Mouse (Mus musculus): ENCODE measurements around the gene Gatad2a. TPM values are rescaled to one million over a fixed set of nuclear protein-coding genes. Genes with fewer than 3 reads are reported as not detected.

Gatad2a gene
- polyA plus RNA-seq, 1 experiment from 2014 or later = 81.7 TPM

- WGBS = 60% methylated on average over 11 of the region's 11 CpGs
- Histone ChIP-seq H3K4me1 (replicated peaks; ENCODE audit: control insufficient read depth, insufficient read depth, low read length) (no peaks in the 10 kb centered on the region; the same call in 1 of the 2 replicates), H3K9ac (ENCODE audit: low read length) (no peak overlapping the region), H3K27ac (ENCODE audit: low read depth, low read length) (peak overlapping the region; percentile 58; the same call in 1 of the 2 replicates), H3K4me3 (ENCODE audit: low read depth, low read length) (no peak overlapping the region), H3K27me3 (ENCODE audit: control insufficient read depth, insufficient read depth, low read length) (no peaks in the 10 kb centered on the region), H3K36me3 (ENCODE audit: control insufficient read depth, insufficient read depth, low read length) (peaks cover 5% of the 10 kb centered on the region; the same call in 1 of the 2 replicates), H3K9me3 (ENCODE audit: control insufficient read depth, low read length) (no peaks in the 10 kb centered on the region), H3K4me2 (ENCODE audit: low read depth, low read length, severe bottlenecking) (no peak overlapping the region)
- DNase-seq (ENCODE audit: low spot score) (no peak), ATAC-seq (replicated peaks; ENCODE audit: low FRiP score) (peak; percentile 53)
Observed at GRCm38 (mm10) chr8:69919876-69920662, 76.1 kb downstream of the Gatad2a start.

GRCm38 (mm10) chr8:69919010-69919409 lies 77.2 kb downstream of the Gatad2a start:
- H3K4me3 ChIP-seq (ENCODE audit: low read depth, low read length) = no peak overlapping the region
- peaks cover 7% of the 10 kb centered on the region; the same call in 1 of the 2 replicates for H3K36me3 ChIP-seq (ENCODE audit: control insufficient read depth, insufficient read depth, low read length)
- DNase-seq (ENCODE audit: low spot score) (peak; percentile 82), ATAC-seq (replicated peaks; ENCODE audit: low FRiP score) (peak; percentile 47)
- no peaks in the 10 kb centered on the region for H3K9me3 ChIP-seq (ENCODE audit: control insufficient read depth, low read length)
- H3K27me3 ChIP-seq (ENCODE audit: control insufficient read depth, insufficient read depth, low read length) = no peaks in the 10 kb centered on the region
- WGBS = 78% methylated on average over 1 of the region's 1 CpGs
- H3K9ac ChIP-seq (ENCODE audit: low read length) = no peak overlapping the region
- H3K4me2 ChIP-seq (ENCODE audit: low read depth, low read length, severe bottlenecking) = no peak overlapping the region
- H3K27ac ChIP-seq (ENCODE audit: low read depth, low read length) = no peak overlapping the region
- H3K4me1 ChIP-seq (replicated peaks; ENCODE audit: control insufficient read depth, insufficient read depth, low read length) = no peaks in the 10 kb centered on the region; the same call in 1 of the 2 replicates

GRCm38 (mm10) chr8:69918506-69918905 lies 77.7 kb downstream of the Gatad2a start:
- DNase-seq (ENCODE audit: low spot score) (no peak), ATAC-seq (replicated peaks; ENCODE audit: low FRiP score) (peak; percentile 14; the same call in 1 of the 2 replicates)
- no peak overlapping the region for H3K9ac ChIP-seq (ENCODE audit: low read length)
- no peaks in the 10 kb centered on the region; the same call in 1 of the 2 replicates for H3K4me1 ChIP-seq (replicated peaks; ENCODE audit: control insufficient read depth, insufficient read depth, low read length)
- H3K27me3 ChIP-seq (ENCODE audit: control insufficient read depth, insufficient read depth, low read length) = no peaks in the 10 kb centered on the region
- peaks cover 7% of the 10 kb centered on the region; the same call in 1 of the 2 replicates for H3K36me3 ChIP-seq (ENCODE audit: control insufficient read depth, insufficient read depth, low read length)
- H3K27ac ChIP-seq (ENCODE audit: low read depth, low read length) = no peak overlapping the region
- H3K4me2 ChIP-seq (ENCODE audit: low read depth, low read length, severe bottlenecking) = no peak overlapping the region
- H3K4me3 ChIP-seq (ENCODE audit: low read depth, low read length) = no peak overlapping the region
- H3K9me3 ChIP-seq (ENCODE audit: control insufficient read depth, low read length) = no peaks in the 10 kb centered on the region

DNA sequence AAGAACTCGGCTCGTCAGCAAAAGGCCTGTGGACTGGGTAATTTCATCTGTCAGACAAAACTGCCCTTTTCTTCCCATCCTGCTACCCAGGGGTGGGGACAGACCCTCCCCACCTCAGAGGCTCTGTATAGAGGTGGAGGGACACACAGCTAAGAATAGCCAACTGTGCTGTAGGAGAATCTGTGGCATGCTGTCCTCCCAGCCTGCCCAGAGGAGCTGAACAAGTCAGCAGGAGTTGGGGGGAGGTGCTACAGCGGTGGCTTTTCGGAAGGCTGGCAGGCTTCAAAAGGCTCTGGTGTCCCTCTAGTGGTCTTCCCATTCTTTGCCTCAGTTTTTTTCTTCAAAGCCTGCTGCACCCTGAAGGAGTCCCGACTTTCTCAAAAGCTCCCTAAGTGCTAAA lies 80.4 kb downstream of the Gatad2a start:
- Histone ChIP-seq H3K9me3 (ENCODE audit: control insufficient read depth, low read length) (no peaks in the 10 kb centered on the region), H3K36me3 (ENCODE audit: control insufficient read depth, insufficient read depth, low read length) (peaks cover 12% of the 10 kb centered on the region; the same call in 1 of the 2 replicates), H3K4me2 (ENCODE audit: low read depth, low read length, severe bottlenecking) (no peak overlapping the region), H3K9ac (ENCODE audit: low read length) (no peak overlapping the region), H3K27ac (ENCODE audit: low read depth, low read length) (no peak overlapping the region), H3K4me1 (replicated peaks; ENCODE audit: control insufficient read depth, insufficient read depth, low read length) (no peaks in the 10 kb centered on the region; the same call in 1 of the 2 replicates), H3K27me3 (ENCODE audit: control insufficient read depth, insufficient read depth, low read length) (no peaks in the 10 kb centered on the region), H3K4me3 (ENCODE audit: low read depth, low read length) (no peak overlapping the region)
- 45% methylated on average over 5 of the region's 5 CpGs for WGBS
- DNase-seq (ENCODE audit: low spot score) (no peak), ATAC-seq (replicated peaks; ENCODE audit: low FRiP score) (no peak)

DNA sequence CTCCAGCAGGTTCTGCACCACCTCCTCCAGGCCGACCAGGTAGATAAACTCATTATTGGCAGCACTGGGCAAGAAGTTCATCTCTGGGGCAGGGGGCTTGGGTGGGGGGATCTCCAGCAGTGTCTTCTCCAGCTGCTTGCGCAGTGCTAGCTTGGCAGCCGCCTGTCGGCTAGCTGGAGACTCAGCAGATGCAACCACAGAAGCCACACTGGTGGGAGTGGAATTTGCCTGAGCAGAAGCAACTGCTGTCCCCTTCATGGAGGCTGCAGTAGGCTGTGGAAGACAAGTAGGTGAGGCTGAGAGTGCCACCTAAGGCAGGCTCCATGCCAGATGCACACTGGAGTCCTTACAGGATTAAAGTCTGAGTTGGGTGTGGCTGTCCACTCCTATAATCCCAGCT lies 81.7 kb downstream of the Gatad2a start:
- no peaks in the 10 kb centered on the region for H3K4me1 ChIP-seq (replicated peaks; ENCODE audit: control insufficient read depth, insufficient read depth, low read length)
- 87% methylated on average over 4 of the region's 4 CpGs for WGBS
- H3K27me3 ChIP-seq (ENCODE audit: control insufficient read depth, insufficient read depth, low read length) = no peaks in the 10 kb centered on the region
- no peak overlapping the region for H3K4me3 ChIP-seq (ENCODE audit: low read depth, low read length)
- ATAC-seq (replicated peaks; ENCODE audit: low FRiP score) = no peak
- DNase-seq (ENCODE audit: low spot score) = no peak
- no peak overlapping the region for H3K9ac ChIP-seq (ENCODE audit: low read length)
- H3K27ac ChIP-seq (ENCODE audit: low read depth, low read length) = no peak overlapping the region
- peaks cover 14% of the 10 kb centered on the region; the same call in 1 of the 2 replicates for H3K36me3 ChIP-seq (ENCODE audit: control insufficient read depth, insufficient read depth, low read length)
- H3K4me2 ChIP-seq (ENCODE audit: low read depth, low read length, severe bottlenecking) = no peak overlapping the region
- no peaks in the 10 kb centered on the region for H3K9me3 ChIP-seq (ENCODE audit: control insufficient read depth, low read length)

- Histone ChIP-seq H3K4me1 (replicated peaks; ENCODE audit: control insufficient read depth, insufficient read depth, low read length) (no peaks in the 10 kb centered on the region), H3K9me3 (ENCODE audit: control insufficient read depth, low read length) (no peaks in the 10 kb centered on the region), H3K4me3 (ENCODE audit: low read depth, low read length) (no peak overlapping the region), H3K9ac (ENCODE audit: low read length) (no peak overlapping the region), H3K27ac (ENCODE audit: low read depth, low read length) (no peak overlapping the region), H3K27me3 (ENCODE audit: control insufficient read depth, insufficient read depth, low read length) (no peaks in the 10 kb centered on the region), H3K36me3 (ENCODE audit: control insufficient read depth, insufficient read depth, low read length) (peaks cover 17% of the 10 kb centered on the region; the same call in 1 of the 2 replicates), H3K4me2 (ENCODE audit: low read depth, low read length, severe bottlenecking) (no peak overlapping the region)
- ATAC-seq (replicated peaks; ENCODE audit: low FRiP score) (no peak), DNase-seq (ENCODE audit: low spot score) (no peak)
- WGBS = 91% methylated on average over 12 of the region's 12 CpGs
Observed at GRCm38 (mm10) chr8:69912478-69913074, 83.6 kb downstream of the Gatad2a start.

GRCm38 (mm10) chr8:69911917-69912316 lies 84.3 kb downstream of the Gatad2a start:
- 91% methylated on average over 13 of the region's 13 CpGs for WGBS
- Histone ChIP-seq H3K27me3 (ENCODE audit: control insufficient read depth, insufficient read depth, low read length) (no peaks in the 10 kb centered on the region), H3K9ac (ENCODE audit: low read length) (no peak overlapping the region), H3K4me2 (ENCODE audit: low read depth, low read length, severe bottlenecking) (no peak overlapping the region), H3K36me3 (ENCODE audit: control insufficient read depth, insufficient read depth, low read length) (peaks cover 17% of the 10 kb centered on the region; the same call in 1 of the 2 replicates), H3K27ac (ENCODE audit: low read depth, low read length) (no peak overlapping the region), H3K4me1 (replicated peaks; ENCODE audit: control insufficient read depth, insufficient read depth, low read length) (no peaks in the 10 kb centered on the region), H3K9me3 (ENCODE audit: control insufficient read depth, low read length) (no peaks in the 10 kb centered on the region), H3K4me3 (ENCODE audit: low read depth, low read length) (no peak overlapping the region)
- DNase-seq (ENCODE audit: low spot score) = no peak
- ATAC-seq (replicated peaks; ENCODE audit: low FRiP score) = no peak

GRCm38 (mm10) chr8:69907106-69907505 lies 89.1 kb downstream of the Gatad2a start:
- Histone ChIP-seq H3K4me1 (replicated peaks; ENCODE audit: control insufficient read depth, insufficient read depth, low read length) (peaks cover 6% of the 10 kb centered on the region; the same call in 1 of the 2 replicates), H3K4me2 (ENCODE audit: low read depth, low read length, severe bottlenecking) (no peak overlapping the region), H3K36me3 (ENCODE audit: control insufficient read depth, insufficient read depth, low read length) (peaks cover 7% of the 10 kb centered on the region; the same call in 1 of the 2 replicates), H3K4me3 (ENCODE audit: low read depth, low read length) (no peak overlapping the region), H3K9ac (ENCODE audit: low read length) (no peak overlapping the region), H3K27me3 (ENCODE audit: control insufficient read depth, insufficient read depth, low read length) (no peaks in the 10 kb centered on the region), H3K9me3 (ENCODE audit: control insufficient read depth, low read length) (no peaks in the 10 kb centered on the region), H3K27ac (ENCODE audit: low read depth, low read length) (no peak overlapping the region)
- no peak for DNase-seq (ENCODE audit: low spot score)
- no peak for ATAC-seq (replicated peaks; ENCODE audit: low FRiP score)
- 85% methylated on average over 2 of the region's 2 CpGs for WGBS

All from forebrain, embryonic 11.5 days (tissue).